In genomic region chr11:109221209-109222007, GRCm38 (mm10) we compare ENCODE assay signal across 11 mouse cellular contexts.
DNase-seq lines count a peak whose midpoint lies in the region; ATAC-seq and TF ChIP-seq lines count a peak whose summit lies in the region.
"Had no signal": no experiment of that assay in that cellular context is flagged by ENCODE, and none has a peak within 500 bp of the region (broad histone marks: within the 10 kb centered on the region; RNA-seq: fewer than 3 reads in every experiment).

No protein-coding gene starts in this region.

- ATAC-seq in heart, embryonic 15.5 days (replicated peaks; ENCODE audit: insufficient number of reproducible peaks, insufficient read depth, low FRiP score, low read depth), result peak; percentile 47
- ATAC-seq in lung, embryonic 14.5 days (ENCODE audit: insufficient read depth), result peak; percentile 52; the same call in 1 of the 2 replicates

- no peaks in the 10 kb centered on the region for H3K9me3 ChIP-seq in heart, embryonic 15.5 days (replicated peaks)
- no peaks in the 10 kb centered on the region for H3K9me3 ChIP-seq in lung, embryonic 14.5 days (ENCODE audit: low read depth, low read length)
- H3K9me3 ChIP-seq: liver, embryonic 15.5 days had no signal

- 38% methylated on average over 4 of the region's 4 CpGs for WGBS in heart, embryonic 15.5 days
- WGBS in lung, embryonic 14.5 days, result 35% methylated on average over 4 of the region's 4 CpGs

- no peak for DNase-seq in heart, postnatal 36 days
- peak; percentile 76 for DNase-seq in lung, embryonic 14.5 days
- DNase-seq in lung, postnatal 25 days (ENCODE audit: low spot score), result no peak
- peak; percentile 41 for DNase-seq in mesoderm, embryonic 11.5 days (ENCODE audit: low read depth, low spot score)
- DNase-seq in yolk sac, embryonic 10.5 days (ENCODE audit: low spot score), result no peak
- no peak for DNase-seq in heart, adult 9 months (ENCODE audit: low spot score in 2 of 2)
- DNase-seq: cerebellum, adult 9-10 months; kidney, adult 9 months had no signal

- H3K27ac ChIP-seq in heart, embryonic 15.5 days, result no peak overlapping the region
- no peak overlapping the region for H3K27ac ChIP-seq in lung, embryonic 14.5 days (ENCODE audit: low read depth)
- H3K27ac ChIP-seq in cortical plate, adult 2 months (ENCODE audit: insufficient read depth, low read length), result peak overlapping the region; percentile 64
- H3K27ac ChIP-seq: liver, embryonic 15.5 days had no signal

- TF ChIP-seq POLR2A in cortical plate, adult 2 months (IDR thresholded peaks at IDR 0.05; ENCODE audit: extremely low read depth, insufficient read depth, low read length), result no peak

- intact Hi-C loops in heart, postnatal 36 days (cut with DNase I), result no loop called here

- 0 out of 2 replicates have a peak, but pooled peaks cover 9% of the 10 kb centered on the region for H3K27me3 ChIP-seq in heart, embryonic 15.5 days
- no peaks in the 10 kb centered on the region for H3K27me3 ChIP-seq in lung, embryonic 14.5 days (ENCODE audit: insufficient read depth, low read length)
- H3K27me3 ChIP-seq: liver, embryonic 15.5 days had no signal

- TF ChIP-seq CTCF in lung, embryonic 14.5 days (IDR thresholded peaks at IDR 0.05; ENCODE audit: low read depth), result peak; percentile 77
- peak; percentile 63 for TF ChIP-seq CTCF in cortical plate, adult 2 months (IDR thresholded peaks at IDR 0.05; ENCODE audit: extremely low read depth, insufficient read depth, low read length)

- no peaks in the 10 kb centered on the region for H3K36me3 ChIP-seq in heart, embryonic 15.5 days
- no peaks in the 10 kb centered on the region for H3K36me3 ChIP-seq in lung, embryonic 14.5 days (ENCODE audit: insufficient read depth)
- H3K36me3 ChIP-seq: liver, embryonic 15.5 days had no signal

- no peak overlapping the region for H3K4me3 ChIP-seq in heart, embryonic 15.5 days
- no peak overlapping the region for H3K4me3 ChIP-seq in lung, embryonic 14.5 days (ENCODE audit: low read depth, low read length)
- H3K4me3 ChIP-seq in cortical plate, adult 2 months (ENCODE audit: insufficient read depth, low read length), result no peak overlapping the region
- H3K4me3 ChIP-seq: liver, embryonic 15.5 days had no signal

- H3K4me1 ChIP-seq in heart, embryonic 15.5 days (replicated peaks), result no peaks in the 10 kb centered on the region
- no peaks in the 10 kb centered on the region; the same call in 1 of the 2 replicates for H3K4me1 ChIP-seq in lung, embryonic 14.5 days (ENCODE audit: insufficient read depth)
- peaks cover 13% of the 10 kb centered on the region for H3K4me1 ChIP-seq in cortical plate, adult 2 months (ENCODE audit: control insufficient read depth, insufficient read depth, low read length)
- H3K4me1 ChIP-seq: liver, embryonic 15.5 days had no signal

- H3K9ac ChIP-seq in heart, embryonic 15.5 days, result no peak overlapping the region
- H3K9ac ChIP-seq in lung, embryonic 14.5 days, result no peak overlapping the region
- H3K9ac ChIP-seq: liver, embryonic 15.5 days had no signal

- H3K4me2 ChIP-seq in heart, embryonic 15.5 days, result no peak overlapping the region
- H3K4me2 ChIP-seq in lung, embryonic 14.5 days, result no peak overlapping the region
- H3K4me2 ChIP-seq: liver, embryonic 15.5 days had no signal

Comparison
In these comparisons a context has a peak if more than half of its experiments do, and no peak if none do; other contexts are left out.
1. DNase-seq: peak in lung, embryonic 14.5 days (single experiment) and mesoderm, embryonic 11.5 days (single experiment); none in heart, postnatal 36 days (0 of 2), lung, postnatal 25 days (single experiment), yolk sac, embryonic 10.5 days (single experiment) and heart, adult 9 months (0 of 2).